Mouse (Mus musculus) adrenal gland (tissue): Measurements from ENCODE around the gene Vmn1r166.
"Not testable (repeated sequence)": the region's sequence is repeated elsewhere in the genome, so short reads cannot be mapped to it uniquely, and the experiment has no call there.

ENCODE experiments used
- intact Hi-C: fragments of 180-260 bp; cut with DNase I; formaldehyde crosslinking; loops from one replicate; pipeline ENCODE4 v1.15.1; 2025
- long read RNA-seq, 2 experiments: library from polyadenylated mRNA; unstranded; transcript quantifications; one replicate each; pipeline ENCODE4 v2.0.0; 2020; ENCODE audit warnings: borderline replicate concordance in 1 of 2; ENCODE audit not compliant: insufficient replicate concordance in 1 of 2

The Vmn1r166 gene
- long read RNA-seq, experiment 1 = 0 reads
- long read RNA-seq, experiment 2 = 0 reads

GRCm38 (mm10) chr7:23251582-23251981 lies at the start of gene Vmn1r166:
Gene Vmn1r166, minus strand, starts transcription at chr7:23251682.
- intact Hi-C loops = not testable (repeated sequence)

- intact Hi-C loops = not testable (repeated sequence)
Measured at GRCm38 (mm10) chr7:23300892-23301291, 49.4 kb upstream of the Vmn1r166 start, which contains the start of gene Nlrp4e. Gene Nlrp4e, plus strand, starts transcription at chr7:23301192.

DNA sequence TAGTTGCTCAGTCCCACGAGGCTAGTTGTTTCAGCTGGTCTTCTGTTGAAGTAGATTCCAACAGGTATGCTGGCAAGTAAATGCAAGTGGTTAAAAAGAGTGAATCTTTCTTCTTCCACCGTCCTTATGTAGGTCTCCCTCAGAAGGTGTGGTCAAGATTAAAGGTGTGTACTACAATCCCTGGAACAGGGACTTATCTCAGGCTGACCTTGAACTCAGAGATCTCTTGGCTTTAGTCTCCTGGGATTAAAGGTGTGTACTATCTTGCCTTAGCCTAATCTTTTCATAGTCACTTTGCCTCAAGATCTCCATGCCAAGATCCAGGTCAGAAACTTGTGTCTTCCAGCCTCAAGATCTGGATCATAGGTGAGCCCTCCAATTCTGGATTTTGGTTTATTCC lies 27.3 kb upstream of the Vmn1r166 start, which contains the start of gene Gm6902:
Gm6902 (minus strand) TSS at position 101 of the 400 bp plus-strand sequence.
- intact Hi-C loops = not testable (repeated sequence)

- intact Hi-C loops = not testable (repeated sequence)
Measured at GRCm38 (mm10) chr7:23217032-23217431, 34.5 kb downstream of the Vmn1r166 start, which contains the start of gene Vmn1r165. Gene Vmn1r165, plus strand, starts transcription at chr7:23217332.
